Mouse (Mus musculus) neural tube, embryonic 12.5 days (tissue): ENCODE data around the gene Syt9. TPM values are rescaled to one million over a fixed set of nuclear protein-coding genes. Genes with fewer than 3 reads are reported as not detected.

Experiments
- ATAC-seq: fragments of 200-750 bp; cut with Nextera tagmentation; 2 replicates; pipeline ENCODE4 v1.8.0; 2017; ENCODE audit warnings: low read depth, mild to moderate bottlenecking, moderate TSS enrichment, moderate library complexity; ENCODE audit not compliant: low FRiP score
- H3K27ac ChIP-seq: fragments of 300-500 bp; sonication (generic); 2 replicates; pipeline ENCODE4 v1.5.1; 2016
- H3K27me3 ChIP-seq: fragments of 300-500 bp; sonication (generic); replicated peaks from 2 replicates; pipeline ENCODE4 v1.6.1; 2016; ENCODE audit warnings: mild to moderate bottlenecking
- H3K36me3 ChIP-seq: fragments of 300-500 bp; sonication (generic); 2 replicates; pipeline ENCODE4 v1.6.1; 2016; ENCODE audit warnings: mild to moderate bottlenecking
- H3K4me1 ChIP-seq: fragments of 300-500 bp; sonication (generic); 2 replicates; pipeline ENCODE4 v1.6.1; 2016
- H3K4me2 ChIP-seq: fragments of 300-500 bp; sonication (generic); replicated peaks from 2 replicates; pipeline ENCODE4 v1.6.1; 2016; ENCODE audit warnings: mild to moderate bottlenecking
- H3K4me3 ChIP-seq: fragments of 300-500 bp; sonication (generic); 2 replicates; pipeline ENCODE4 v1.5.1; 2016
- H3K9ac ChIP-seq: fragments of 300-500 bp; sonication (generic); 2 replicates; pipeline ENCODE4 v1.6.1; 2016; ENCODE audit warnings: mild to moderate bottlenecking
- H3K9me3 ChIP-seq: fragments of 300-500 bp; sonication (generic); 2 replicates; pipeline ENCODE4 v1.6.1; 2016; ENCODE audit warnings: mild to moderate bottlenecking
- WGBS: fragments of 180-500 bp; shearing (Covaris S2); methylation state at CpG from one replicate; pipeline ENCODE4 v1.1.7; 2016; 5-methylcytosine and 5-hydroxymethylcytosine counted together
- polyA plus RNA-seq: library from polyadenylated mRNA; unstranded; fragments of >200 nt; fragmentation: Nextera tagmentation; extraction: Ambion mirVana; gene quantifications from 2 replicates; pipeline ENCODE4 v1.2.1, GENCODE M21; 2016

Gene Syt9
- polyA plus RNA-seq, 1 experiment from 2014 or later, result 7.9 TPM

- Histone ChIP-seq H3K4me3 (no peak overlapping the region), H3K9ac (no peak overlapping the region), H3K9me3 (no peaks in the 10 kb centered on the region), H3K36me3 (no peaks in the 10 kb centered on the region), H3K27ac (no peak overlapping the region), H3K27me3 (no peaks in the 10 kb centered on the region), H3K4me2 (no peak overlapping the region), H3K4me1 (no peaks in the 10 kb centered on the region)
- no peak for ATAC-seq
- WGBS, result 91% methylated on average over 15 of the region's 15 CpGs
These were observed 29.7 kb downstream of the Syt9 start for GRCm38 (mm10) chr7:107400061-107400799.

- H3K9ac ChIP-seq, result no peak overlapping the region
- H3K4me2 ChIP-seq, result no peak overlapping the region
- H3K27ac ChIP-seq, result no peak overlapping the region
- H3K36me3 ChIP-seq, result no peaks in the 10 kb centered on the region
- H3K4me3 ChIP-seq, result no peak overlapping the region
- H3K27me3 ChIP-seq, result no peaks in the 10 kb centered on the region
- 92% methylated on average over 3 of the region's 3 CpGs for WGBS
- H3K9me3 ChIP-seq, result no peaks in the 10 kb centered on the region
- no peak for ATAC-seq
- no peaks in the 10 kb centered on the region for H3K4me1 ChIP-seq
These were observed 32.7 kb downstream of the Syt9 start for GRCm38 (mm10) chr7:107403261-107403660.

- Histone ChIP-seq H3K27me3 (no peaks in the 10 kb centered on the region), H3K36me3 (no peaks in the 10 kb centered on the region), H3K4me2 (no peak overlapping the region), H3K4me1 (no peaks in the 10 kb centered on the region), H3K27ac (no peak overlapping the region), H3K9me3 (no peaks in the 10 kb centered on the region), H3K9ac (no peak overlapping the region), H3K4me3 (no peak overlapping the region)
- WGBS, result 91% methylated on average over 6 of the region's 6 CpGs
- ATAC-seq, result no peak
These were observed 44.4 kb downstream of the Syt9 start for GRCm38 (mm10) chr7:107414928-107415327.

- Histone ChIP-seq H3K4me2 (no peak overlapping the region), H3K9me3 (no peaks in the 10 kb centered on the region), H3K4me1 (no peaks in the 10 kb centered on the region), H3K4me3 (no peak overlapping the region), H3K9ac (no peak overlapping the region), H3K27me3 (no peaks in the 10 kb centered on the region), H3K36me3 (no peaks in the 10 kb centered on the region), H3K27ac (no peak overlapping the region)
- ATAC-seq, result no peak
- WGBS, result 83% methylated on average over 3 of the region's 3 CpGs
These were observed 46.7 kb downstream of the Syt9 start for GRCm38 (mm10) chr7:107417043-107417850.

- WGBS, result 90% methylated on average over 3 of the region's 3 CpGs
- Histone ChIP-seq H3K9ac (no peak overlapping the region), H3K4me2 (no peak overlapping the region), H3K9me3 (no peaks in the 10 kb centered on the region), H3K36me3 (no peaks in the 10 kb centered on the region), H3K27me3 (no peaks in the 10 kb centered on the region), H3K4me3 (no peak overlapping the region), H3K4me1 (no peaks in the 10 kb centered on the region), H3K27ac (no peak overlapping the region)
- no peak for ATAC-seq
These were observed 66.9 kb downstream of the Syt9 start for GRCm38 (mm10) chr7:107437381-107437780.

DNA sequence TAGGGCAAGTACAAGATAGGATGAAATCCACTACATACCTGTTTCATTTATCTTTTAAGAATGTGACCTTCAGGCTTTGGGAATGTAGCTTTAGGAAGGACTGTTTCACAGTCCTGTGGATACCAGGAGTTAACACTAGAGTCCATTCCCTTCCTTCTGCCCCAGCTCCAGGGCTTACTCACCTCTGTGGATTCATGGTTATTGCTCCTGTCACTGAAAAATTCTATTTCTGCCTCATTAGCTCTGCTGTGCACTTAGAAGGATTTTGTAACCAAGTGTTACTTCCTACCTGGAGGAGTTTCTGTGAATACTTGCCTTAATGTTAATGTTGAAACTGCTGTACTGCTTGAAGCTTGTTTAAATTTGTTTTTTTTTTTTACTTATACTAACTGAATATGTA lies 74.1 kb downstream of the Syt9 start:
- Histone ChIP-seq H3K9ac (no peak overlapping the region), H3K27me3 (no peaks in the 10 kb centered on the region), H3K9me3 (no peaks in the 10 kb centered on the region), H3K4me1 (no peaks in the 10 kb centered on the region), H3K36me3 (no peaks in the 10 kb centered on the region), H3K4me3 (no peak overlapping the region), H3K27ac (no peak overlapping the region), H3K4me2 (no peak overlapping the region)
- no peak for ATAC-seq

- 81% methylated on average over 2 of the region's 2 CpGs for WGBS
- no peak for ATAC-seq
- Histone ChIP-seq H3K9me3 (no peaks in the 10 kb centered on the region), H3K27ac (no peak overlapping the region), H3K4me1 (no peaks in the 10 kb centered on the region), H3K4me3 (no peak overlapping the region), H3K4me2 (no peak overlapping the region), H3K9ac (no peak overlapping the region), H3K36me3 (no peaks in the 10 kb centered on the region), H3K27me3 (no peaks in the 10 kb centered on the region)
These were observed 84.1 kb downstream of the Syt9 start for GRCm38 (mm10) chr7:107454660-107455059.

GRCm38 (mm10) chr7:107455118-107455521 lies 84.6 kb downstream of the Syt9 start:
- H3K9me3 ChIP-seq, result no peaks in the 10 kb centered on the region
- no peak for ATAC-seq
- H3K4me3 ChIP-seq, result no peak overlapping the region
- no peak overlapping the region for H3K9ac ChIP-seq
- H3K36me3 ChIP-seq, result no peaks in the 10 kb centered on the region
- H3K27me3 ChIP-seq, result no peaks in the 10 kb centered on the region
- no peak overlapping the region for H3K27ac ChIP-seq
- 68% methylated on average over 5 of the region's 5 CpGs for WGBS
- no peaks in the 10 kb centered on the region for H3K4me1 ChIP-seq
- H3K4me2 ChIP-seq, result no peak overlapping the region

DNA sequence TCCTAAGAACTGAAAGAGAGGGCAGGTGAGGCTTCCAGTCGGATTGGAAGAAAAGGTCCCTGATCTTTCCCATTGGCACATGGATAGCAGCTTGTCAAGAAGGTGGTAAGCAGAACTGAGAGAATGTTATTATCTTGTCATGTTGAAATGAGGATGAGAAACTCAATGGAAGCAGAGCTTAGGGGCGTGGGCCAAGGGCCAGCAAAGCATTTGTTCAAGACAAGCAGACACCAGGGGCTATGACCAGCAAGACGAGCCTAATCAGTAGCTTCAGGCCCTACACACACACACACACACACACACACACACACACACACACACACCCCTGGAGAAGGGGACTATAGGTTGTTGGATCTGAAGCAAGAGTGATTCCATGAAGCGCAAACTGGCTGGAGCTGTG lies 90.6 kb downstream of the Syt9 start:
- WGBS, result 87% methylated on average over 4 of the region's 4 CpGs
- Histone ChIP-seq H3K27me3 (no peaks in the 10 kb centered on the region), H3K4me1 (no peaks in the 10 kb centered on the region), H3K27ac (no peak overlapping the region), H3K4me3 (no peak overlapping the region), H3K9ac (no peak overlapping the region), H3K36me3 (no peaks in the 10 kb centered on the region), H3K9me3 (no peaks in the 10 kb centered on the region), H3K4me2 (no peak overlapping the region)
- no peak for ATAC-seq

- Histone ChIP-seq H3K9ac (no peak overlapping the region), H3K36me3 (no peaks in the 10 kb centered on the region), H3K27me3 (no peaks in the 10 kb centered on the region), H3K9me3 (no peaks in the 10 kb centered on the region), H3K4me1 (no peaks in the 10 kb centered on the region), H3K27ac (no peak overlapping the region), H3K4me3 (no peak overlapping the region), H3K4me2 (no peak overlapping the region)
- 65% methylated on average over 1 of the region's 1 CpGs for WGBS
- ATAC-seq, result no peak
These were observed 91.3 kb downstream of the Syt9 start for GRCm38 (mm10) chr7:107461699-107462440.

GRCm38 (mm10) chr7:107462962-107463361 lies 92.4 kb downstream of the Syt9 start:
- 42% methylated on average over 3 of the region's 3 CpGs for WGBS
- Histone ChIP-seq H3K27ac (no peak overlapping the region), H3K9me3 (no peaks in the 10 kb centered on the region), H3K4me3 (no peak overlapping the region), H3K27me3 (no peaks in the 10 kb centered on the region), H3K4me2 (no peak overlapping the region), H3K36me3 (no peaks in the 10 kb centered on the region), H3K9ac (no peak overlapping the region), H3K4me1 (no peaks in the 10 kb centered on the region)
- no peak for ATAC-seq

DNA sequence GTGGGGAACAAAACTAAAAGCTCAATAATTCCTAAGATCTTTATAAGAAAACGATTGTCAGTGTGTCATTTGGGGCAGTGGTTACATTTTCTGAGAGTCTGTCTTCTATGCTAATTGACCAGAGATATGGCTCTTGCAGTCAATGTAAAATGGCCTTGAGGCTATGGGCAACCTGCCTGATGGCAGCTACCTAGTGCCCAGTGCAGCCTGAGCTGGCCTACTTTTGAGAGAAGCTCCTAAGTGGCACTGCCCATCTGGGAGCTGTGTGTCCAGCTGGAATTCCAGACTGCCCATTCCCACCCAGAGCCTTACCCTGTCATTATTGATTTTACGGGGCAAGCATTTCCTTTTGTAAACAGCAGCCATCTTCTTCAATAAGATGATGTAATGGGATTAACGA lies 94.6 kb downstream of the Syt9 start:
- Histone ChIP-seq H3K9me3 (no peaks in the 10 kb centered on the region), H3K4me3 (no peak overlapping the region), H3K27me3 (no peaks in the 10 kb centered on the region), H3K36me3 (no peaks in the 10 kb centered on the region), H3K4me1 (no peaks in the 10 kb centered on the region), H3K27ac (no peak overlapping the region), H3K9ac (no peak overlapping the region), H3K4me2 (no peak overlapping the region)
- no peak for ATAC-seq
- WGBS, result 72% methylated on average over 3 of the region's 3 CpGs
